Mouse (Mus musculus) embryonic stem cell, embryonic (primary cell): ENCODE measurements around the gene Nr6a1.

Experiments
- CTCF ChIA-PET, 4 experiments: fragments of 300-600 bp in 2 of 4; fragments of 350-600 bp in 2 of 4; sonication (Branson Sonifier 250); formaldehyde crosslinking; loops; one replicate each; lab custom pipeline; 2022; ENCODE audit warnings: inconsistent platforms in 2 of 4; lab: Charles Lee
- POLR2A ChIA-PET, 4 experiments: fragments of 300-600 bp in 2 of 4; fragments of 350-600 bp in 2 of 4; sonication (Branson Sonifier 250); formaldehyde crosslinking; loops; one replicate each; lab custom pipeline; 2022; ENCODE audit warnings: antibody characterized with exemption in 4 of 4, inconsistent platforms in 1 of 4; lab: Charles Lee

Gene Nr6a1

DNA sequence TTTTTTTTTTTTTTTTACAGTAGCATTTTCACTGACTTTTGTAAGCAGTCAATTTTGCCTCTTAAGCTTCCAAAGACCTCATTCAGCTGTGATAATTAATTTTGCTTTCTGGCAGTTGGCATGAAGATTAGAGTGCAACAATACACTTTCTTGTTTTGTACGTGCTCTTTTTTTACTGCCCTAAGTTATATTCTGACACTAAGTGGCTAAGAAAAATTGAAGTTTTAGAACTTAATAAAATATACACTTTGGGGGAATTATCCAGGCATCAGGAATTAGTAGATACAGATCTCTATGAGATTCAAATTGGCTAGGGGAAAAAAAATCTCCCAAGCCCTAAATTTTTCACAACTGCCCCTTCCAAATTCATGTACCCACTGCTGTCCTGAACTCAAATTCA, 144.8 kb downstream of the Nr6a1 start:
- ChIA-PET CTCF (interaction anchor here in 1 of 4 experiments (0.7 kb wide), 1 partner anchor 301 kb away, joined by 11 read pairs; no protein-coding TSS in a partner anchor), POLR2A (interaction anchor here in 1 of 4 experiments (0.6 to 2.4 kb wide), 6 partner anchors 11 to 1091 kb away, joined by 3 to 5 read pairs (median 3); no protein-coding TSS in a partner anchor)

DNA sequence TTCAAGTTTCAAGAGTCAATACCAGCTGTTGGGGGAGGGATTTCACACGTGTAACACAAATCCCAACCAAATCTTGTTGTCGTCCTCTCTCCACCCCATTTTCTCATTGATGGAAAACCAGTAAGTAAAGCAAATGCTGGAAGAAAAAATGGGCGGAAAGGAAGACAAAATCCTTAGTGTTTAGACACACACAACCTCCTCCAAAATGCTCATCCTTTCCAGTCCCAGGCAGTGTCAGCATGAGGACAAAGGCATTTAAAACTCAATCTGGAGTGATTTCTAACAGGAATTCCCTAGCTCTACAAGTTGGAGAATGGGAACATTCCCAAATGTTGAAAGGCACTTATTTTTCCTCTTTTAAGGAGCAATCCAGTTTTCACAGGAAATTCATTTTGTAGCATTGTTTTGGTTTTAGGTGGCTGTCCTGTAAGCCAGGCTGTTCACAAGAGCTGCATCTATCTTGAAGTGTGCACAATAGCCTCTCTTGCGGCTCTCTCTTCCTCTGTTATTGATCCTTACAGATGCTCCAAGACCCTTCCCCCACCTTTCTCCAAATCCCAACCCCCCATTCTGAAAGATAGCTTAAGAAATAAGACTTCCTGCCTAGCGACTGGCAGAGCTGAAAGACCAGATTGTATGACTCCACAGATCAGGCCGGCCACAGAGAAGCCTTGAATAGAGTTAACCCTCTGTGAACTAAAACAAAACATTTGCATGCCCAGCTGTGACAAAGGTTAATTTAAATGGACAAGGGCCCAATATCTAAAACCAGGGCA, 145.4 kb downstream of the Nr6a1 start:
- CTCF ChIA-PET: interaction anchor here in 2 of 4 experiments (0.7 to 1.0 kb wide), 2 partner anchors 19 to 301 kb away, joined by 3 to 11 read pairs; no protein-coding TSS in a partner anchor
- POLR2A ChIA-PET: interaction anchor here in 2 of 4 experiments (0.6 to 2.4 kb wide), 7 partner anchors 10 to 1090 kb away, joined by 3 to 5 read pairs (median 3); no protein-coding TSS in a partner anchor

DNA sequence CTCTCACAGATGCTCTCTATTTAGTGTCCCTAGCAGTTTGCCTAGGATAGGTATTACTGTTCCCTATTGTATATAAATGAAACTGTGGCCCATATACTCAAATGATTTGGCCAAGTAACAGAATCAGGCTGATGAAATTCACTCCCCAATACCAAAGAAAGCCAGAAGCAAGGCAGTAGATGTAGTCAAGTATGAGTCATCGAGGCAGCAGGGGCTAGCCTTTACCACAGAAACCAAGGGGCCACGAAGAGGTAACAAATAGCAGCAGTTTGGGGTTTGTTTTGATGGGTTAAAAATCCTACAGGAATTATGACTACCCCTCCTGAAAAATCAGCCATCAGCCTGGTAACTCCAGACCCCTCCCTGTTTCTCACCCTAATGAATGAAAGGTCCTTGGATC, 147.5 kb downstream of the Nr6a1 start:
- ChIA-PET CTCF (no interaction called here), POLR2A (interaction anchor here in 1 of 4 experiments (0.6 kb wide), 1 partner anchor 16 kb away, joined by 4 read pairs; no protein-coding TSS in a partner anchor)

DNA sequence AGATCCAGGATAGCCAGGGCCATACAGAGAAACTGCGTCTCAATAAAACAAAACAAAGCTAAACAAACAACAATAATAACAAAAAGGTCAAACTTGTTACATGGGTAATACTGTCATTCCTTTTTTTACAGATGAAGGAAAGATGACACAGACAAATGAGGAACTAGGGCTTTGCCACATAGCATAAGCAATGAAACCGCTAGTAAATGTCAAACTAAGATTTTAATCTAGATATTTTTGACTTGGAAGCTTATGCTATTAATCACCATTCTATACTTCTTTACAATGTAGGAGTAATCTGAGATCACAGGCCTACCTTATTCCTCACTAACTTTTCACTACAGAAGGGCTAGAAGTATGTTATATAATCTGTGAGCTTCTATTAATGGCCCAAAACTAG, 150.2 kb downstream of the Nr6a1 start:
- CTCF ChIA-PET: interaction anchor here in 1 of 4 experiments (0.6 kb wide), 1 partner anchor 12 kb away, joined by 3 read pairs; no protein-coding TSS in a partner anchor
- POLR2A ChIA-PET: interaction anchor here (0.5 to 0.9 kb wide), 6 partner anchors 9 to 92 kb away, joined by 3 to 8 read pairs (median 3); no protein-coding TSS in a partner anchor

DNA sequence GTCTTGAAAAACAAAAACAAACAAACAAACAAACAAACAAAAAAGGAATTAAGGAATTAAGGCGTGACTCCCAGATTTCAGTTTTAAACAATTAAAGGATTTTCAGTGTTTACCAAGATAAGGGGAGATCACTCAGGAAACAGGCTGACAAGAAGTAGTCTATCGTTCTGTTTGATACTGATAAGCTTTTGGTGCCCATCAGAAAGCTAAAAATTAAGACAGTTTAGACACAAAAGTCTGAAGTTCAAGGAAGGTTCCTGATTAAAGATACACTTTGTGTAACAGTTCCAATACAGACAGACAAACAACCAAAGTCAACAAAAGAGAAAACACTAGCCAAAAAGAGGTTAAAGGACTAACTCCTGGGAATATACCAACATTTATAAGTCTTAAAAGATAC, 152.6 kb downstream of the Nr6a1 start:
- CTCF ChIA-PET: interaction anchor here in 1 of 4 experiments (0.9 kb wide), 1 partner anchor 22 kb away, joined by 3 read pairs; no protein-coding TSS in a partner anchor
- POLR2A ChIA-PET: interaction anchor here in 1 of 4 experiments (0.6 kb wide), 1 partner anchor 104 kb away, joined by 4 read pairs; no protein-coding TSS in a partner anchor

DNA sequence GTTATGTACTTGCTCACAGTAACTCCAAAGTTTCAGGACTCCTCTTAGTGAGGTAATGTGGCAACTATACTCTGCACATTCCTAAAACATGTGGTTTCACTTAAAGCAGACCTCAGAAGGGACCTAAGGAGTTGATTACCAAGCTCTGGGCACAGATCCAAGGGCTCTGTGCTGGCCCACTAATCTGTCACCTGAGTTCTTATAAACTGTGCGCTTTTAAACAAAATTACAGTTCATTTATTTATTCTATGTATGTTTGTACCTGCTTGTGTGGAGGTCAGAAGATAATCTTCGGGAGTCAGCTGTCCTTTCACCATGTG, 156.1 kb downstream of the Nr6a1 start:
- CTCF ChIA-PET: interaction anchor here in 2 of 4 experiments (0.6 to 1.1 kb wide), 2 partner anchors 25 to 41 kb away, joined by 3 read pairs; no protein-coding TSS in a partner anchor

DNA sequence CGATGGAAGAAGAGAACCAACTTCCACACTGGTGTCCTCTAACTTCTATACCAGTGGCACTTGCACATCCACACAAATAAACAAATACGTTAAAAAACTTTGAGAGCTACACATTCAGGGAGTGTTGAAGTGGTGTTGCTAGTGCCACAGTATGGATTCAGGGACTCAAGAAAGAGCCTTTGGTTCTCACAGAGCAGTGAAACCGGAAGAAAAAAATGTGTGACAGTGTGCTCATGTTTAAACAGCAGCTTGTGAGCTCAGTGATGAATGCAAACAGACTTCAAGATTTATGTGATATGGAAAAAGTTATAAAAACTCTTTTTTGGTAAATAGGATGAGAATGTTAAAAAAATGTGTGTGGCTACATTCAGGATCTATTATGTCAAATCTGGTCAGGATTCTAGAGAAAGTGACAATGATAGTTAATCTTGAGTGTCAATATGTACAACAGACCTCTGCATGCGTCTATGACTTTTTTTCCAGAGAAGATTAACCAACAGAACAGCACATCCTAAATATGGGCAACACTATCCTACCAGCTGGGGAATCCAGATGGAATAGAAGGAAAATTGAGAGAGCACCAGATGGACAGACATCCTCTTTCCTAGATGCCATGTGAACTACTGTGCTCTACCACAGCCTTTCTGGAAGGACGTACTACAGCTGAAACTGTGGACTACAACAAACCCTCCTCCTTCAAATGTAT, 156.6 kb downstream of the Nr6a1 start:
- ChIA-PET CTCF (no interaction called here), POLR2A (interaction anchor here in 1 of 4 experiments (0.9 to 1.5 kb wide), 4 partner anchors 10 to 222 kb away, joined by 3 to 5 read pairs (median 3); no protein-coding TSS in a partner anchor)

More for the DNA sequence above, 156.1 kb downstream of the Nr6a1 start:
- POLR2A ChIA-PET: interaction anchor here in 1 of 4 experiments (0.9 to 1.5 kb wide), 4 partner anchors 10 to 222 kb away, joined by 3 to 5 read pairs (median 3); no protein-coding TSS in a partner anchor

DNA sequence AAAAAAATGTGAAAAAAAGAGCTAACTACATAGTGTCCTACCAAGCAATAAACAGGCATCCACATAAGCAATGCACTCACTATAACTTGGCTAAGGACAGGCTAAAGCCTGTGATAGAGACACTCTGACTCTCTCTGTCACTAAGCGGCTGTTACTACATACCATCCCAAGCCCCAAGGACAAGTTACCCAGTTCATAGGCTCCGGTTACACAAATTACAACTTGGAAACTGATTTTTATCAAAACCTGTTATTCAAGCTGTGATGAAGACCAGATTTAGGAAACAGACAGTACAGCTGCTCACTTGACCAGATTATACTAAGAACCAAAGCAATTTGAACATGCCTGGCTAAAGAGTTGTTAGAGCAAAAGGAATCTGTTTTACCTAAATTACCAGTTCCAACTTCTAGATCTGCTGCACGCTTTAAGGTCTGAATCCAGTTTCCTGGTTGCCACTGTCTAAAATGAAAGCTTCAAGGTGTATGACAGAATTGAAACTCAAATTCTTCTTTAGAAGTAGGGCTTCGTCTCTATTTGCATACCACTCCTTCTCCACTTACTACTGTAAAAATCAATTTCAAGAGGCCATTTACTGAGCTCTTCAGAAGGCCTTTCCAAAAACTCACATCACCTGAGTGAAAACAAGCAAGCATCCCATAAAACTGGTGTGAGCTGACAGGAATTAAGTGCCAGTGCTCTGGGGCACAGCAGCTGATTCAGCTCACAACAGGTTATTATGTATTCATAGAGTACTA, 160.1 kb downstream of the Nr6a1 start:
- CTCF ChIA-PET: no interaction called here
- POLR2A ChIA-PET: interaction anchor here in 3 of 4 experiments (0.5 to 0.6 kb wide), 3 partner anchors 33 to 278 kb away, joined by 3 read pairs; no protein-coding TSS in a partner anchor

DNA sequence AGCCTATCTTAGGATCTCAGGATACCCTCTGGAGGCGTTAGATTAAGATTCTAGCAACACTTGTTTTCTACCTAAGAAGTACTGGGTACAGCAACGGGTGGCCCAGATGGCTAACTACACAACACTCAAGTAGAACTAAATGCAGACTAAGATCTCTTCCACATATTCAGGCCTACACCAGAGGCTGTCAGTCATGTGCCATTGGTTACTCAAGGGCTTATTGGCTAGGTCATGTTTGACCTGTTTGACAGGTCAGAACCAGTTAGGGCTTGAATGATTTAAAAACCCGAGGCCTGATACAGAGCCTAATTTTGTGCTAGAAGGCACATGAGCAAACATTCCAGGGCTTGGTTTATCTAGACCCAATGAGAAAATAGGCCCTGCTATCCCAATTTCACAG, 187.6 kb downstream of the Nr6a1 start:
- ChIA-PET POLR2A (interaction anchor here in 2 of 4 experiments (1.3 to 1.9 kb wide), 4 partner anchors 19 to 71 kb away, joined by 3 to 6 read pairs (median 4); no protein-coding TSS in a partner anchor), CTCF (interaction anchor here (0.5 to 2.2 kb wide), 19 partner anchors 16 to 310 kb away, joined by 3 to 10 read pairs (median 4); no protein-coding TSS in a partner anchor)

DNA sequence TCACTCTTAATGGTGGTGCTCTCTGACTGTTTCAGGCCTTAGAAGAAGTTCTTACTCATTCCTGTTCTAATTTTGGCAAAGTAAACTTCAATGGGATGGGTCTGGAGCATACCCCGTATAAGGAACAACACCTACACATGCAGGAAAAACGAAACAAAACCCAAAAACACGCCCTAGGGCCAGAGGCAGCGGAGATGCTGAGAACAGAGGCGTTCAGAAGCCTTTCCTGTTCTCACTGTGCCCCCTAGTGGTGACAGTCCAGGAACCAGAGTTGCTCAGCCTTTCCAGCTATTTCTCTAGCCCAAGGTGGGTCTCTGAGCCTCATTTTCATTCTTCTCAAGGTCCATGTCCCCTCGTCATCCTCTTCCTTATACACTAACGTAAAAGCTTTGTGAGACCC, 188.1 kb downstream of the Nr6a1 start:
- POLR2A ChIA-PET: interaction anchor here in 3 of 4 experiments (0.7 to 1.9 kb wide), 6 partner anchors 16 to 70 kb away, joined by 3 to 6 read pairs (median 4); no protein-coding TSS in a partner anchor
- CTCF ChIA-PET: interaction anchor here (0.5 to 2.2 kb wide), 24 partner anchors 15 to 309 kb away, joined by 3 to 11 read pairs (median 4); no protein-coding TSS in a partner anchor

DNA sequence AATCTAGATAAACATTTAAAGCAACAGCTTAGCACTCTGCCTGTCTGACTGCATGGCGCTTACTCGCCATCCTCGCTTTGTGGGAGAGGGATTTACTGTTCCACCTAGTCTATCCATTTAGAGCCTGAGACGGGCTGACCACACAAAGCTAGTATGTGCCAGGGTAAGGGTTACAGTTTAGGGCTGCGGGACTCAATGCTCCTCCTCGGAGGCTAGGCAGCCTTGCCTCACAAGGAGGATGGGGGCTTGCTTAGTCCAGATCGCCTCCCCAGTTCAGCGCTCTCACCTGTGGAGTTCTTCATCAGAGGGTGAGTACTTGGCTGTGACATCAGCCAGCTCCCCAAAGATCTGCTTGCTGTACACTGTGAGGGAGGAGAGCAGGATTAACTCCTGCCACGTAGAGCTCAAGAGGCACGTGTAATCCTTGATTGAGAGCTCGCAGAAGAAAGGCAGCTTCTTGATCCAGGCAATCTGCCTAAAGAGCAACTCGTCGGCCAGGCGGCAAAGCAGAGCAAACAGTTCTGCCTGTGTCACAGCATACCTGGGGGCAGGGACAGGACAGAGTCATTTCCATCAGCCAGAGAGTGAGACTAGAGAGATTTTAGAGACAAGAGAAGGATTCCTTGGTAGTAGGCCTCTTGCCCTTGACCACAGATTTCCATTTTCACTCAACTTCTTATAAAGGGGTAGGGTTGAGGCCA, 188.7 kb downstream of the Nr6a1 start:
- ChIA-PET POLR2A (interaction anchor here in 3 of 4 experiments (0.7 to 1.9 kb wide), 5 partner anchors 16 to 70 kb away, joined by 3 to 6 read pairs (median 5); no protein-coding TSS in a partner anchor), CTCF (interaction anchor here (0.5 to 2.2 kb wide), 21 partner anchors 15 to 101 kb away, joined by 3 to 11 read pairs (median 4); no protein-coding TSS in a partner anchor)

DNA sequence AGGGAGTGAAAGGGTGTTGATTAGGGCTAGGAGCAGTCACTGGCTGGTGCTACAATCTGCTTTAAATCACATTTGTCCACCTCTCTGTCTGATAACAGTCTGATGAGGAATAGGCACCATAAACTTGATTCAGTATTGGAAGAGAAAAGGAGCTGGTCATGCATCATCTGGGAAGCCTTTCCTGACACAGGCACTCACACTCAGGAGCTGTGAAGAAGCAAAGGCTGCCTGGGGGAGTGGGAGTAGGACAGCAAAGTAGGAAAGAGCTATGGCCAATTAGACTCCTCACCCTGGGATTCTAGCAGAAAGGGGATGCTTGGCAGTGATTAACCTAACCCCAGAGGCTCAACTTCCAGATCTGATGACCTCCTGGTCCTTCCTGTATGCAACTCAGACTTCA, 191.7 kb downstream of the Nr6a1 start:
- POLR2A ChIA-PET: interaction anchor here in 1 of 4 experiments (1.1 kb wide), 1 partner anchor 156 kb away, joined by 3 read pairs; no protein-coding TSS in a partner anchor
- CTCF ChIA-PET: interaction anchor here in 2 of 4 experiments (0.6 to 1.1 kb wide), 2 partner anchors 38 to 61 kb away, joined by 3 to 4 read pairs; no protein-coding TSS in a partner anchor

DNA sequence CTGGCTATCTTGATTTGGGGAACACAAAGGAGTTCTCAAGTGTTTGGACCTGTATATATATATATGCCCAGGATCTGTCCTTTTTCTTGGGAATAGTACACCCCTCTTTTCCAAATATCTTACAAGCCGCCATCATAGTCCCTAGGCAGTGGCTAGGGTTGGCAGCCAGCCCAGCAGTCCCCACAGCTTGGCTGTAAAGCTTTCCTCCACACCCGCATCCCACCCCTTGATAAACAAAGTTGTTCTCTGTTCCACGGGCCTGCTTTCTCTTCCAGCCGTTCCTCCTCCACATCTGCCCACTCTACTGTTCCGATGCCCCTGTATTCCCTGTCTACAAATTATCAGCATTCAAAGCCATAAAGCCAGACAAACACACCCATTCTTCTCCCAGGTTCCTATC, 192.8 kb downstream of the Nr6a1 start:
- ChIA-PET POLR2A (interaction anchor here in 2 of 4 experiments (0.5 to 1.1 kb wide), 2 partner anchors 157 to 196 kb away, joined by 3 read pairs; no protein-coding TSS in a partner anchor), CTCF (interaction anchor here in 3 of 4 experiments (0.6 to 1.1 kb wide), 3 partner anchors 39 to 63 kb away, joined by 3 to 5 read pairs (median 3); no protein-coding TSS in a partner anchor)

DNA sequence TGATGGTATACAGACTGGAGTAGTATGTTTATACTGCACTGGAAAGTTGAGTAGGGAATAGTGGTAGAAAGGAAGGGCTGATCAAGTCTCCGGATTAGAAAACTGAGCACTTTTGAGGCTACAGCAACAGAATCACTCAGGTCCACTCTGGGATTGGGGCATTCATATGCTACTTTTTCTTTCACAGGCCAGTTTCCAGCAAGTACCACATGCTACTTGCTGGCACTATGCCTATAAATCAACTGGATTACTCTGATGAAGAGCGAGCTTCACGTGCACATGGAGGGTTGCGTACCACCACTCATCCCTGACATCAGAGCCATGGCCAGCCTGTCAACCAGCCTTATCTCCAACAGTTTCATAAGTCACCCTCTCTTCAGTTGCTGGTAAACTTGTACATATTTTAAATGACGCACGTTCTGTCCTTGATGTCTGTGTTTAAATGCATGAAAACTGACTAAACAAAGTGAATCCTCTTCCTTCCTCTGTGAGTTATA, 197.1 kb downstream of the Nr6a1 start:
- ChIA-PET CTCF (interaction anchor here in 1 of 4 experiments (0.6 kb wide), 1 partner anchor 11 kb away, joined by 3 read pairs; no protein-coding TSS in a partner anchor), POLR2A (interaction anchor here in 1 of 4 experiments (1.5 kb wide), 1 partner anchor 9 kb away, joined by 3 read pairs; no protein-coding TSS in a partner anchor)

DNA sequence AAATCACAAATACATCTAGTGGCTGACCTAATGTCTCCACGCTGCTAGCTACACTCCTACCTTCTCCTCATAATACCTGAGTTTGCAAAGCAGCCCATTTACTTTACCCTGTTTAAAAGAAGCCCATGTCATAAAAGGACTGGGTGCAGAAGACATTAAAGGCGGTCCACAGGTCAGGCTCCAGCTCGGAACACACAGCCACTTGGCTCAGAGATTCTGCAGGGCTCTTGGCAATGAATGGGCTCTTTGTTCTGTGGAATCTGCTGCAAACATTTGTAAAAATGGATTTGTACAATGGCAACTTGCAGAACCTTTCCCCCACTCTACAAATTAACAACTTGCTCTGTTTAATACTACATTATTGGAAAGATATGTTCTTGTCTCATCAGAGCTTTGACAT, 202.1 kb downstream of the Nr6a1 start:
- CTCF ChIA-PET: no interaction called here
- POLR2A ChIA-PET: no interaction called here

DNA sequence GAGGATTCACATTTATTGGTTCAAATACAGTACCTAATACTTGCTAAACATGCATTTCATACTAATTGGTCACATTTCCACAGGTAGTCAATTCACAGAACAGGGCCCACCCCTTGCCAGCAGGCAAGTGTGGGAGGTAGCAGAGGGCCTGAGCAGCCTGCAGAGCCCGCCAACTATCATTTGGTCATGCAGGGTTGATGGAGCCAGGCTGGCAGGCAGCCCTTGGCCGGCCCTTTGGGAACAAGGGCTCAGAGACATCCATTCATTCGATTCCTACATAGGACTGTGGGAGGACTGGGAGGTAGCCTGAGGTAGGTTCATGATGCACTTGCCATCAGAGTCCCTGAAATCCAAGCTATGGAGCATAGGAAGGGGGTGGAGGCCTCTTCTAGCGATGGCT, 204.1 kb downstream of the Nr6a1 start:
- ChIA-PET POLR2A (interaction anchor here in 1 of 4 experiments (0.6 to 1.1 kb wide), 3 partner anchors 15 to 758 kb away, joined by 3 to 5 read pairs (median 4); no protein-coding TSS in a partner anchor), CTCF (interaction anchor here in 1 of 4 experiments (1.5 kb wide), 1 partner anchor 16 kb away, joined by 4 read pairs; no protein-coding TSS in a partner anchor)
